Mouse (Mus musculus) hindbrain, embryonic 12.5 days (tissue): ENCODE data around the gene Nav3. TPM values are rescaled to one million over a fixed set of nuclear protein-coding genes. Genes with fewer than 3 reads are reported as not detected.

Experiments
- ATAC-seq: fragments of 200-750 bp; cut with Nextera tagmentation; 2 replicates; pipeline ENCODE4 v1.8.0; 2017; ENCODE audit warnings: moderate TSS enrichment; ENCODE audit not compliant: low FRiP score
- H3K27ac ChIP-seq: fragments of 300-500 bp; sonication (generic); 2 replicates; pipeline ENCODE4 v1.5.1; 2016; ENCODE audit warnings: mild to moderate bottlenecking
- H3K27me3 ChIP-seq: fragments of 300-500 bp; sonication (generic); 2 replicates; pipeline ENCODE4 v1.6.1; 2016; ENCODE audit warnings: mild to moderate bottlenecking
- H3K36me3 ChIP-seq: fragments of 300-500 bp; sonication (generic); 2 replicates; pipeline ENCODE4 v1.6.1; 2016; ENCODE audit warnings: mild to moderate bottlenecking
- H3K4me1 ChIP-seq: fragments of 300-500 bp; sonication (generic); 2 replicates; pipeline ENCODE4 v1.6.1; 2016
- H3K4me2 ChIP-seq: fragments of 300-500 bp; sonication (generic); replicated peaks from 2 replicates; pipeline ENCODE4 v1.6.1; 2016; ENCODE audit warnings: mild to moderate bottlenecking
- H3K4me3 ChIP-seq: fragments of 300-500 bp; sonication (generic); 2 replicates; pipeline ENCODE4 v1.5.1; 2016; ENCODE audit warnings: mild to moderate bottlenecking
- H3K9ac ChIP-seq: fragments of 300-500 bp; sonication (generic); 2 replicates; pipeline ENCODE4 v1.6.1; 2016; ENCODE audit warnings: mild to moderate bottlenecking, moderate library complexity
- H3K9me3 ChIP-seq: fragments of 300-500 bp; sonication (generic); replicated peaks from 2 replicates; pipeline ENCODE4 v1.6.1; 2016; ENCODE audit warnings: mild to moderate bottlenecking
- WGBS: fragments of 180-500 bp; shearing (Covaris S2); methylation state at CpG from one replicate; pipeline ENCODE4 v1.1.7; 2016; 5-methylcytosine and 5-hydroxymethylcytosine counted together
- polyA plus RNA-seq: library from polyadenylated mRNA; unstranded; fragments of >200 nt; fragmentation: Nextera tagmentation; extraction: Ambion mirVana; gene quantifications from 2 replicates; pipeline ENCODE4 v1.2.1, GENCODE M21; 2016

Gene Nav3
- polyA plus RNA-seq, 1 experiment from 2014 or later = 16.0 TPM

- no peaks in the 10 kb centered on the region for H3K4me1 ChIP-seq
- H3K27ac ChIP-seq = no peak overlapping the region
- H3K36me3 ChIP-seq = no peaks in the 10 kb centered on the region
- no peaks in the 10 kb centered on the region for H3K27me3 ChIP-seq
- WGBS = 76% methylated on average over 5 of the region's 5 CpGs
- H3K9me3 ChIP-seq = no peaks in the 10 kb centered on the region
- ATAC-seq = no peak
- no peak overlapping the region for H3K4me2 ChIP-seq
- H3K4me3 ChIP-seq = no peak overlapping the region
- H3K9ac ChIP-seq = no peak overlapping the region
Observed at GRCm38 (mm10) chr10:109806782-109807493, 649.1 kb downstream of the Nav3 start.

GRCm38 (mm10) chr10:109803441-109803840, 652.6 kb downstream of the Nav3 start:
- H3K27ac ChIP-seq = no peak overlapping the region
- H3K27me3 ChIP-seq = no peaks in the 10 kb centered on the region
- no peaks in the 10 kb centered on the region for H3K4me1 ChIP-seq
- H3K4me3 ChIP-seq = no peak overlapping the region
- H3K4me2 ChIP-seq = no peak overlapping the region
- ATAC-seq = no peak
- H3K9ac ChIP-seq = no peak overlapping the region
- no peaks in the 10 kb centered on the region for H3K9me3 ChIP-seq
- H3K36me3 ChIP-seq = no peaks in the 10 kb centered on the region

- H3K36me3 ChIP-seq = no peaks in the 10 kb centered on the region
- no peak overlapping the region for H3K27ac ChIP-seq
- ATAC-seq = no peak
- no peak overlapping the region for H3K9ac ChIP-seq
- WGBS = 53% methylated on average over 1 of the region's 1 CpGs
- no peaks in the 10 kb centered on the region for H3K27me3 ChIP-seq
- no peak overlapping the region for H3K4me2 ChIP-seq
- no peak overlapping the region for H3K4me3 ChIP-seq
- no peaks in the 10 kb centered on the region for H3K4me1 ChIP-seq
- H3K9me3 ChIP-seq = no peaks in the 10 kb centered on the region
Observed at GRCm38 (mm10) chr10:109802236-109802635, 653.8 kb downstream of the Nav3 start.

- ATAC-seq = no peak
Observed at GRCm38 (mm10) chr10:109799246-109799645, 656.8 kb downstream of the Nav3 start.

GRCm38 (mm10) chr10:109796981-109797380, 659.0 kb downstream of the Nav3 start:
- H3K9ac ChIP-seq = no peak overlapping the region
- no peaks in the 10 kb centered on the region for H3K36me3 ChIP-seq
- WGBS = 79% methylated on average over 3 of the region's 3 CpGs
- H3K4me2 ChIP-seq = no peak overlapping the region
- H3K27ac ChIP-seq = no peak overlapping the region
- no peak overlapping the region for H3K4me3 ChIP-seq
- no peaks in the 10 kb centered on the region for H3K9me3 ChIP-seq
- H3K4me1 ChIP-seq = no peaks in the 10 kb centered on the region
- no peaks in the 10 kb centered on the region for H3K27me3 ChIP-seq
- no peak for ATAC-seq

More at GRCm38 (mm10) chr10:109799246-109799645, 656.8 kb downstream of the Nav3 start:
- H3K27me3 ChIP-seq = no peaks in the 10 kb centered on the region
- no peak overlapping the region for H3K27ac ChIP-seq
- no peaks in the 10 kb centered on the region for H3K4me1 ChIP-seq
- no peak overlapping the region for H3K9ac ChIP-seq
- no peak overlapping the region for H3K4me3 ChIP-seq
- no peak overlapping the region for H3K4me2 ChIP-seq
- WGBS = 84% methylated on average over 6 of the region's 6 CpGs
- H3K36me3 ChIP-seq = no peaks in the 10 kb centered on the region
- H3K9me3 ChIP-seq = no peaks in the 10 kb centered on the region

GRCm38 (mm10) chr10:109793491-109793890, 662.5 kb downstream of the Nav3 start:
- H3K27me3 ChIP-seq = no peaks in the 10 kb centered on the region
- H3K27ac ChIP-seq = no peak overlapping the region
- no peaks in the 10 kb centered on the region for H3K36me3 ChIP-seq
- no peaks in the 10 kb centered on the region for H3K4me1 ChIP-seq
- no peaks in the 10 kb centered on the region for H3K9me3 ChIP-seq
- no peak overlapping the region for H3K4me2 ChIP-seq
- H3K4me3 ChIP-seq = no peak overlapping the region
- ATAC-seq = no peak
- H3K9ac ChIP-seq = no peak overlapping the region
- WGBS = 74% methylated on average over 4 of the region's 4 CpGs

- no peak overlapping the region for H3K4me2 ChIP-seq
- H3K4me3 ChIP-seq = no peak overlapping the region
- no peak overlapping the region for H3K9ac ChIP-seq
- no peaks in the 10 kb centered on the region for H3K27me3 ChIP-seq
- no peaks in the 10 kb centered on the region for H3K36me3 ChIP-seq
- no peaks in the 10 kb centered on the region for H3K9me3 ChIP-seq
- no peak for ATAC-seq
- H3K27ac ChIP-seq = no peak overlapping the region
- H3K4me1 ChIP-seq = no peaks in the 10 kb centered on the region
- WGBS = 80% methylated on average over 2 of the region's 2 CpGs
Observed at GRCm38 (mm10) chr10:109788728-109789127, 667.3 kb downstream of the Nav3 start.

- no peak overlapping the region for H3K4me3 ChIP-seq
- 93% methylated on average over 4 of the region's 4 CpGs for WGBS
- H3K27me3 ChIP-seq = no peaks in the 10 kb centered on the region
- no peaks in the 10 kb centered on the region for H3K4me1 ChIP-seq
- no peak overlapping the region for H3K4me2 ChIP-seq
- no peak overlapping the region for H3K9ac ChIP-seq
- no peak overlapping the region for H3K27ac ChIP-seq
- H3K36me3 ChIP-seq = no peaks in the 10 kb centered on the region
- H3K9me3 ChIP-seq = no peaks in the 10 kb centered on the region
- ATAC-seq = no peak
Observed at GRCm38 (mm10) chr10:109779109-109779508, 676.9 kb downstream of the Nav3 start.

GRCm38 (mm10) chr10:109769092-109769491, 686.9 kb downstream of the Nav3 start:
- no peak for ATAC-seq
- Histone ChIP-seq H3K36me3 (0 out of 2 replicates have a peak, but pooled peaks cover 2% of the 10 kb centered on the region), H3K27ac (no peak overlapping the region), H3K9ac (no peak overlapping the region), H3K27me3 (no peaks in the 10 kb centered on the region), H3K4me3 (no peak overlapping the region), H3K4me2 (no peak overlapping the region), H3K9me3 (no peaks in the 10 kb centered on the region), H3K4me1 (no peaks in the 10 kb centered on the region)
- 86% methylated on average over 8 of the region's 8 CpGs for WGBS

GRCm38 (mm10) chr10:109765650-109766049, 690.4 kb downstream of the Nav3 start:
- Histone ChIP-seq H3K9me3 (no peaks in the 10 kb centered on the region), H3K4me2 (no peak overlapping the region), H3K27ac (no peak overlapping the region), H3K4me3 (no peak overlapping the region), H3K9ac (no peak overlapping the region), H3K27me3 (no peaks in the 10 kb centered on the region), H3K4me1 (no peaks in the 10 kb centered on the region), H3K36me3 (0 out of 2 replicates have a peak, but pooled peaks cover 2% of the 10 kb centered on the region)
- WGBS = 8% methylated on average over 2 of the region's 2 CpGs
- no peak for ATAC-seq

GRCm38 (mm10) chr10:109764412-109765101, 691.4 kb downstream of the Nav3 start:
- ATAC-seq = no peak
- Histone ChIP-seq H3K9me3 (no peaks in the 10 kb centered on the region), H3K36me3 (0 out of 2 replicates have a peak, but pooled peaks cover 2% of the 10 kb centered on the region), H3K27ac (no peak overlapping the region), H3K4me3 (no peak overlapping the region), H3K4me1 (no peaks in the 10 kb centered on the region), H3K4me2 (no peak overlapping the region), H3K27me3 (no peaks in the 10 kb centered on the region), H3K9ac (no peak overlapping the region)
- WGBS = 84% methylated on average over 18 of the region's 18 CpGs

GRCm38 (mm10) chr10:109758921-109759600, 696.9 kb downstream of the Nav3 start:
- no peak overlapping the region for H3K4me2 ChIP-seq
- ATAC-seq = no peak
- no peaks in the 10 kb centered on the region for H3K36me3 ChIP-seq
- 85% methylated on average over 17 of the region's 17 CpGs for WGBS
- no peaks in the 10 kb centered on the region for H3K27me3 ChIP-seq
- no peak overlapping the region for H3K27ac ChIP-seq
- no peaks in the 10 kb centered on the region for H3K9me3 ChIP-seq
- no peak overlapping the region for H3K4me3 ChIP-seq
- no peak overlapping the region for H3K9ac ChIP-seq
- H3K4me1 ChIP-seq = no peaks in the 10 kb centered on the region
